Mouse (Mus musculus) adipocyte (in vitro differentiated cells): ENCODE data around the gene Pglyrp2.
A peak's percentile ranks its signal among the peaks of the same experiment; 100 is the strongest.

Experiments used
- DNase-seq: peaks from one replicate; pipeline ENCODE4 v3.0.0-alpha.2; 2016; ENCODE audit warnings: low spot score

Gene Pglyrp2

DNA sequence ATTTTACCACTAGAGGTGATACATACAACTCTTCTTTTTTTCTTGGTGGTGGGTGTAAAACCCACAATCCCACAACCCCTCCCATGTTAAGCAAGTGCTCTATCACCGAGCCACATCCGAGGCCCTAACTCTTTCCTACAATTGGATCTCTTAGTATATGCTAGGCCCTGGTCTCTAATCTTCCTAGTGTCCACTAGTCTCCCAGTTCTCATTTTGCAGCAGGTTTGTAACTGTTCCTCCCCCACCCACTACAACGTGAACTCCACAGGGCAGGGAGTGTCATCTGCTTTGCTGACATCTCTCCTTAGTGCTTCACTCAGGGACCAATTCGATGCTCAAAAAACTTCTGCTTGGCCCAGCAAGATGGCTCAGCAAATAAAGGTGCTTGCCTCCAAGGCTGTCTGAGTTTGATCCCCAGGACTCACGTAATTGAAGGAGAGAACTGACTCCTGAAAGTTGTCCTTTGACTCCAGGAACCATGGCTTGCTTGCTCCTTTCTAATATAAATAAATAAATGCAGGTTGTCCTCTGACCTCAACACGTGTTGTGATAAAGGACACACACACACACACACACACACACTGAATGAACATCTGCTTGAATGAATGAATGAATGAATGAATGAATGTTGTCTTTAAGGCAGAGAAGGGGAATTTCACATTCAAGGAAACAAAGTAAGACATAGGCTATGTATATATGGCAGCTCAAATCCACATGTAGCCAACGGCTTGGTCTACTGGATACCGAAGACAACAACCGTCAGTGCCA is 21.8 kb downstream of the Pglyrp2 start:
- DNase-seq = no peak

DNA sequence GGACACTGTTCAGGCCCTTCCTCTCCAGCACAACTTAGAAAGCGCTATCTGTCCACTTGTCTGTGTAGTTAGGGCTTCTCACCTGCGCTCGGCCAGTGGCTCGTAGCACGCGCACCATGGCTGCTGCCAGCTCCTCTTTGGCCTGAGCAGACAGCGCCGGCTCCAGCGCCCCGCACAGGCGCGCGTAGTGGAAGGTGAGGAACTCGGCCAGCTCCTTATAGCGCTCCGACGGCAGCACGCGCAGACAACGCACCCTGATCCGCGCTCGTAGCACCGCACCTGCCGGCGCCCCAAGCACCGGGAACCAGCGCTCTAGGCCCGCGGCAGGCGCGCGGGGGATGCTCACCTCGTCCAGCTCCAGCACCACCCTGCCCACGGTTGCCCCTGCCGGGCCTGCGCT is 27.7 kb downstream of the Pglyrp2 start:
- DNase-seq = no peak

DNA sequence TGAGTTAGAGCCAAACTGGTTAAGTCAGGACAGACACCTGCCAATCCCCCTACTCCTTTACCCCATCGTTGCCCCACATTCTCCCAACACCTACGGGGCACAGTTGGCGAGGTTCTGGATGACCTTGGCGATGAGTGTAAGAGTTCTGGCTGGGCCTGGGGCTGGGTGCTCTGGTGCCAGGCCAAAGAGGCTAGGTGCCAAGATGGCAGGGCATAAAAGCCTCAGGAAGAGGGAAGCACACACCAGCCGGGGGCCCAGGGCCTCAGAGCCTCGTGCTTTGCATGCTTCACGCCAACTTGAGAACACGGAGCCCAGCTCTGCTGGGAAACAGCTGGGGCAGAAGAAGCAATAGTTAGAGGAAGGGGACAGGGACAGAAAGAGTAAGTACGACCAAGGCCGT is 30.0 kb downstream of the Pglyrp2 start:
- DNase-seq = no peak

DNA sequence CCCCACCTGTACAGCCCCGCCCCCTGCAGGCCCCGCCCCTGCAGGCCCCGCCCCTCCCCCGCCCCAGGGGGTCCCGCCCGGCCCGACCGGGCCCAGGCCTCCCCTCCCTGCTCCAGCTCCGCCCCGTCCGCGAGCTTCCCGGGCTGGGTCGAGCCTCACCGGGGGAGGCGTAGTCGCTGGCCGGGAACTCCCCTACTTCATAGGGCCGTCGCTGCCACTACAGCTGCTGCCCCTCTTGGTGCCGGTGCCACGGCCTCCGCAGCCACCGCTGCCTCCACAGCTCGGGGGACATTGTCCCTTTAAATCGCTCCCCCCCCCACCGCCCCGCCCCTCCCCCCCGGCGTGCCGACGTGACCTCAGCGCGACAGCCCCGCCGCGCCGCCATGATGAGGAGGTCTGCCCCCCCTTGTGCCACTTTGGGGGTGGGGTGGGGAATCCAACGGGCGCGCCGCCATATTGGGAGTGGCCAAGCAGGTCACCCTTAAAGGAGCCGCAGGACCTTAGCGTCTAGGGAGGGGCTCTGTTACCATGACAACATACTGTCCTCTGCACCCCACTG is 34.8 kb downstream of the Pglyrp2 start, which contains the start of gene Wiz:
Gene Wiz, minus strand, starts transcription at position 339 of the 559 bp plus-strand sequence.
- DNase-seq = peak; percentile 90

DNA sequence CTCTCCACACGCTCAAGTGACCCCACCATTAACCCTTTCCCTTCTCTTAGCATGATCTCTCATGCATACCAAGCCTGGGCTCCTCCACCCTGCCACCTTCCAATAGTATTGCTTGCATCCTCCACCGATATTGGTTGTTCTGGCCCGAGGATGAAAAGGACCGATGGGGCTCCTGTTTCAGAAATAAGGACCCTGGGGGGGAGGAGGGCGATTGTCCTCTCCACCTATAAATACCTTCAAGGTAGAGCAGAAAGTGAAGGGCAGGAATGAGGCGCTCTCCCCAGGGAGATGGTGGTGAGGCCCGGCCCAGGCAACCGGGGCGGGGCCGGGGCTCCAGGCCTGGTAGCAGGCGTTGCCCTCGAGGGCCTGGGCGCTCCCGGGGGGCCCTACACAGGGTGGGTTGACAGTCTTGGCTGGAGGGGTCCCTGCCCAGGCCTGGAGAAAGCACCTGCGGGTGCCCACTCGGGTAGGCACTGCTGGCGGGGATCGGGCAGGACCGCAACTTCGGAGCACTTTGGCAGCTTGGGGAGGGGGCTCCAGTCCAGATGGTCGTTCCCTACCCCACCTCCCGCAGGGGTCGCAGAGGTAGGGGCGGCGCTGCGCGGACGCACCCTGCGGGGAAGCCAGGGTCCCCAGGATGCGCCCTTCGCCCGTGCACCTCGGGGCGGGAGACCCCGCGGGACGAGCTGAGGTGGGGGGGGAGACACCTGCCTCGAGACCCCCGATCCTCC is 35.4 kb downstream of the Pglyrp2 start:
- DNase-seq = no peak

DNA sequence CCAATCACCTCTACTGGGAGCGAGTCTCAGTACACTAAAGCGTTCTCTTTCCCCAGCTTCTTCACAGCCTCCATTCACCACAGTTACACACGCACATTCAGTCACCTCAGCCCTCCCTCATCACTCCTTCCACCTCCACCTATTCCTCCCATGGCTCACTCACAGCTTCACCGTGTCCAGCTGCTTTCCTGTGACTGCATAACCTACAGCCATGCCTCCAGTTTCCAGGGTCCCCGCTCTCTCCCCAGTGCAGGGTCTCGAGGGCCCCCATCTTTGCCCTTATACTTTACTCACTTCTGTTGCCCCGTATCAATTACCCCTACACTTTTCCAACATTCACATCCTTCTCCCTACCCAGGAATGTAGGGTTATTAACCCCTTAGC is 36.0 kb downstream of the Pglyrp2 start:
- no peak for DNase-seq

DNA sequence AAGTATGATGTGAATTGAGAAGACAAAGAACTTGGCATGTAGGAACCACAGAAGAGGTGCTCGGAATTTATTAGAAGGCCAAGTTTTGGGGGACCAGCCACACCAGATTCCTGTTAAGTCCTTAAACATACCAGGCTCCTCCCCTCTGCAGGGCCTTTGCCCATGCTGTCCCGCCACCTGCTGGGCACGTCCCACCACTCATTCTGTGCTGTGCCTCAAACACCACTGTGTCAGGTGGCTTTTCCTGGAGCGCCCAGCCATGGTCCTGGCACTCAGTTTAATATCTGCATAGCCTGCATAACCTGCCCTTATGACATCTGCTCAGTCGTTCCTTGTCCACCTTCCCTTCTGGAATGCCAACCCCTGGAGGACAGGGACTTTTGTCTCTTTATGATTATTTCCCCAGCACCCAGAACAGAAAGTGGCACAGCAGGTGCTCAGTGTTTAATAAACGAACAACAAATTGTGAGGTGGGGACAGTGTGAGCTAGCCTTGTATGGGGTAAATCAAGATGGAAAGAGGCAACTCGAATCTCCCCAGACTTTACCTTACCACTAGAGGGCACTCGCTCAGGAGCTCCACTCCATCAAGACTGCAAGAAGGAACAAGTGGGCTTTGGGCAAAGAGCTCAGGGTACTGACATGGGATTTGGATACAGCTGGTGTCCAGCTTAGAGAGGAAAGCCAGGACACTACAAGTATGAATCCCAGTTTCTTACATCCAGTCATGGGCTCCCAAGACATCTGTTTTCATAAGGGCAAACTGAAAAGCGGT is 37.1 kb downstream of the Pglyrp2 start:
- peak; percentile 62 for DNase-seq

DNA sequence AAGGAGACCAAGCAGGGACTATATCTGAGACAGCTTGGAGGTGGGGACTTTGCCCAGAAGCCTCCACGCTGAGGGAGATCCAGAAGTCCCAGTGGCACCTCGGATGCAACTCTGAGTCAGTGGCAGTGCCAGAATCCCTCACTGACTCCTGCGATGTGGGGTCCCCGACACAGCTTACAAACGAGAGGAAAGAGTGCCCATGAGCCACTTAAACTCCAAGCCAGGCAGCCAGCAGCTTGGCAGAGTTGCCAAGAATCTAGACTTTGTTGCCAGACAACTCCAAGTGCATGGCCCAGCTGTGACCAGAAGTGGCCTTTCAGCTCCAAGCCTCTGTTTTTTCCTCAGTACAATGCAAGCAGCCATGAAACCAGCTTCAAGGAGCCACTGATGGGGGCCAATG is 40.3 kb downstream of the Pglyrp2 start:
- DNase-seq = peak; percentile 89

DNA sequence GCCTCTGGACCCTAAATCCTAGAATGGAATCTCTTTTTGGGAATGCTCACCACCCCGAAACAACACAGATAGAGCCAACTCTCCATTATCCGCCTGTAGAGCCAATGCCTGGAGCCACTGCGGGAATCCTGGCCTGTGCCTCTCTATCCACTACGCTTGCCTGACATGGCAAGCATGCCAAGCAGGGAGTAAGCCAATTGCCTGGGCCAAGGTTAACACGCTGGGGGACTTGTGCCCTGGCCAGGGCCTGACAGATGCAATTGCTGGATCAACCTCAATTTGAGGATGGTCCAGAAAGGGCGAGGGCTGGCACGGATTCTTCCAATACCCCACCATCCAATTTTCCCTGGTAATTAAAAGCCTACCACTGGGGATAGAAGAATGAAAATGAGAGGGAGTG is 41.4 kb downstream of the Pglyrp2 start:
- peak; percentile 80 for DNase-seq

DNA sequence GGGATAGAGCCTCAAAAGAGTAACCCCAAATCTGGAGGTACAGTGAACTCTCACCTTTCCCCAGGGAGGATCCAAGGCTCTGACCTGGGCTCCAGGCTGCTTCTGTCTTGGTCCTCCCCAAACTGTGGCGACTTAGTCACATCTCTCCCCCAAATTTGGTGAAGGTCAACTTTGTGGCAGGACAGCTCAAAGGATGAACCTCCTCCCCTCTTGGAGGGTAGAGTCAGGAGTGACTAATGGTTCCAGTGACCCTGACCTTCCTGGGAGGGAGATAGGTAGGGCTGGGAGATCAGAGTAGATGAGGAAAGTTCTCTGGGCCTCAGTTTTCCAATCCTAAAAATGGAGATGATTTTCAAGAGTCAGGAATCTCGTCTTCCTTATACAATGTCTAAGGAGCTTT is 45.2 kb downstream of the Pglyrp2 start:
- DNase-seq = no peak

DNA sequence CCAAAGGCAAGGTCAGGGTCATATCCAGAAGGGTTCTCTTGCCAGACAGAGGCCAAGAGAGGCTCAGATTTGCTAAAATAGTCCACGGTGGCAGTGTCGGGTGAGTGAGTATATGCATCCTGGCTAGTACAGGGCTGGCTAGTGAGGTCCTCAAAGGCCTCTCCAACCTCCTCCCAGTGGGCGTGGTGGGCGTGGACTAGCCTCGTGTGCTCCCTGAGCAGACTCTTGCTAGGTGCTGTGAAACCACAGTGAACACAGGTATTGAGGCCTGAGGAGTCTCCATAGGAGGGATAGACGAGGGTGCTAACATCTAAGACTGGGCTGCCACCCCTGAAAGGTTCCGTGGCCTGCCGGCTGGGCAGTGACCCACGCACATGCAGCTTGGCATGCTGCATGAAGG is 46.8 kb downstream of the Pglyrp2 start:
- DNase-seq = no peak

DNA sequence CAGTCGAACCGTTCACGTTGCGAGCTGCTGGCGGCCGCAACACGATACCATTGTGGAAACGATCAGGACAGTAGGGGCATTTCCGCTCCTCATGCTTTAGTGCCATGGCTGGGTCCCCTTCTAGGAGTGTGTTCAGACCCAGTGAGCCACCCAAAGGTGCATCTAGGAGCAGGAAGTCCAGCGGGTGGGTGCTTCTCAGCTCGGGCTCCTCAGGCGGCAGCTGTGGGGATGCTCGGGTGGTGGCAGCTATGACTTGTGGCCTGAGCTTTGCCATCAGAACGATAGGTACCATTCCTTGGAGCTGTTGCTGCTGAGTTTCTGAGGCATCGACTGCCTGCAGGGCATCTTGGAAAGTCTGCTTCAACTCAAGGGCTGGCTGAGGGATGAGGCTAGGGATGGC is 47.5 kb downstream of the Pglyrp2 start:
- no peak for DNase-seq

DNA sequence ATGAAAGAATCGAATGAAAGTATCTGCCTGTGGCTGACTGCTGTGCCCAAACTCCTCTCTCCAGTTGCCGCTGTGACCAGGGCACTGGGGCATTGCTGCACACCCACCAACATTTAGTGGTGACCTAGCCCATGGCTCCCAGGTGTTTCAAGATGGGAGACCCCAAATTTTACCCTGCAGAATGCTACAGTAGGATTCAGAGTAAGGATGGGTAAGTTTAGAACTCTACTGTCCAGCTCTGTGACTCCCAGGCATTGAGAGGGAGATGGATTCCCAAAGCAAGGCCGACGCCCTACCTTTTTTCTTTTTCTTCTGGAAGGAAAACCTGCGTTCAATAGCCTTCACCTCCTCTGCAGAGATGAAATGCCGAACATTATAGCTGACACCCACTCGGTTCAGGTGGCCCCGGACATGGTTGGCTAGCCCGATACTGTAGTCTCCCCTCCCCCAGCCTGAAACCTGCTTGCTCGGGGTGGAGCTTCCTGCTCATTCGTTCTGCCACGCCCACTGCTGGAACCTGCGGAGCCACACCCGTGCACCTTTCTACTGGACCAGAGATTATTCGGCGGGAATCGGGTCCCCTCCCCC is 54.9 kb downstream of the Pglyrp2 start:
- no peak for DNase-seq

DNA sequence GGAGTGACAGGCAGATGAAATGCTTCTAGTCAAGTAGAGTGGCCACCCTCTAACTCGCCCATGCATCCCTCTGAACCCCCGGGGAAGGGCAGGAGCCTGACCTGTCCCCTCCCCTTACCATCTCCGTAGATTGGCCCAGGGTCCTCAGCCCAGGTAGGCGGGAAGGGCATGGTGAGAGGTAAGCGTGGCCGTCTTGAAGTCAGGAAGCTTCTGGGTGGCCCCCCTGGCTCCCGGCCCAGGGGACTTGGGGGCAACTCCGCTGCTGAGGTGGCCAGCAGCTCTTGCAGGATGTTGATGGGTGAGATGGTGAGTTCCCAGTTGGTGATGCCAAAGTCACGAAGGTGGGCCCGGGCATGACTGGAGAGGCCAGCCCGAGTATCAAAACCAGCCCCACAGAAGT is 56.3 kb downstream of the Pglyrp2 start:
- DNase-seq = no peak

DNA sequence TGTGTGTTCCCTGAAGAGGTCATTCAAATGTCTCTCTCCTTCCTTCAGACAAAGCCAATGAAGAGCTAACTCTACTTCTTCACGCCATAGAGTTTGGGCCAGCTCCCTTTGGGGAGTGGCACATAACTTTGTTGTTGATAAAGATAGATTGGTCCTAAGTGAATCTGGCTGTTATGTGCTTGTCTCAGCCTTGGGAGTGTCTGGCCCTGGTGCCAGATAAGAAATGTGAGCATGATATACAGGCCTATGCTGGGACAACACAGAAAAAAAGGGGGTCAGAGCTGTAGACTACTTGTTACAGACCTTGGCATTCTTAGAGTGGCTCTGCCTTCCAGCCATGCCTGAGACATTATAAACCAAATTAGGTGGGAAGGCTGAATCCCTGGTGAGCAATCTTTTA is 58.7 kb downstream of the Pglyrp2 start:
- no peak for DNase-seq

DNA sequence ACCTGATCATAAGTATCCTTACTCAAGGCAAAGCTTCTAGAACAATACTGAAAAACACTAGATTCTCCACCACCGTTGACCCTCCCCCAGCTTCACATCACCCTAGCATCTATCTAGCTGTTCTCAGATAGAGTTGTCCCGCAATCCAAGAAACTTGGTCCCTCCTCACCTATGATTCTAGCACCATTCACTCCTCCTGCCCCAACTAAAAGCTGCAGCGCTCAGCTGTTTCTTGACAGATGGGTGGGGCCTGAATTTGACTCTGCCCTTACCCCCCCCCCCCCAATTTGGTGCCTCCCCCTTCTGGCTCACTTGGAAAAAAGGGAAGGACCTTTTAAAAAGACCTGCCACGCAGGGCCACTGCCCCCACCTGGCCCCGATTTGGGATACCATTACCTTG is 59.1 kb downstream of the Pglyrp2 start:
- DNase-seq = no peak

DNA sequence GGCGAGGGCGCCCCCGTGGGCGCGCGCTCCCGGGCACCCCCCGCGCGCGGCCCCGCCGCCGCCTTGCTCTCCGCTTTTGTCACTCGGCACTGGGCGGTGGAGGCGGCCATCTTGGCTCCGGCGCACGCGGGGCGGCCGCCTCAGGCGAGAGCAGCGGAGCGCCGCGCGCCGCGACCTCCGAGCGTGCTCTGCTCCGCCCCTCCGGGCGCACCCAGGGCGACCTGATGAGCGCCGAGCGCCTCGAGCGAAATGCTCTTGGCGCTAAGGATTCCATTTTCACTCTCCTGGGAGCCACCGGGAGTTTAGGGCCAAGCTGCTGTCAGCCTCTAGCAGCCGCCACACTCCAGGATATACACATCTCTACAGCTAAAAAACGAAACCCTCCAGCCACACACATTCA is 59.6 kb downstream of the Pglyrp2 start:
- peak; percentile 93 for DNase-seq

DNA sequence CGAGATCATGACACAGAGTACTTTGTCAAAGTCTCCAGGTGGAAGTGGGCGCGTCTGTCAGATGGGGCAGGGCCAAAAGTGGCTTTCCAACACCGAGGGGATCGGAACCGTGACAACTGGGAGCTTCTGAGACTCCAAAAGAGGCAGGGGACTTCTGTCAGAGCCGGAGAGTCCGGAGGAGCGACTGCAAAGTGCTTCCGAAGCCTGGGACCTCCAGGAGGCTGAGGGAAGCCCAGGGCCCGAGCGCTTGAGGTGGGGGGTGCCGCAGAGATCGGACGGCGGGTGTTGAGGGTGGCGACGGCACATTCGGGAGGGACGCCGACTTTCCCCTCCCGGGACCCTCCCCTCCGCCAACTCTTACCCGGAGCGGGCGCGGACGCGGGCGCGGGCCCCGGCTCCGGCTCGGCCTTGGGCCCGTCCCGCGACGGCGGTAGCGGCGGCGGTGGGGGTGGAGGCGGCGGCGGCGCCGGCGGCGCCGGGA is 60.1 kb downstream of the Pglyrp2 start:
- no peak for DNase-seq

DNA sequence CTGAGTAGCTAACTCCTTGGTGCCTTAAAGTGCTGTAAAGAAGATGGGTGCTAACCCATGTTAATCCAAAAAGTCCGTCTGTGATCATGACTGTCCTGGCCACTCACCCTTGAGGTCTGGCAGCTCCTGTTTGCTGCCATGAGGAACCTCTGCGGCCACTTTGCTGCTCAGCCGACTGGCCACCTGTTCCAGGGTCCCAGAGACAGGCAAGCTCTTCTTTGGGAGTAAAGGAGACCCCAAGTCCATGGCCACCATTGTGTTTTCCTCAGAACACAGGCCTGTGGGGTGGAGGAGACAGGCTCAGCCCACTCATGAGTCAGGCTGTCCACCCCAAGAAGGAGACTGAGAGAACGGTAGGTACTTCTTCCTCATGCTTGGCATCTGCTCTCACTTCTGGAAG is 61.3 kb downstream of the Pglyrp2 start:
- no peak for DNase-seq
